Mouse (Mus musculus): Measurements from ENCODE around the gene Tmprss6. TPM values are rescaled to one million over a fixed set of nuclear protein-coding genes. Genes with fewer than 3 reads are reported as not detected.

Tmprss6 gene
- polyA plus RNA-seq, 1 experiment from 2014 or later: 1.8 TPM

- Histone ChIP-seq H3K27me3 (ENCODE audit: control insufficient read depth, insufficient read depth, low read length) (no peaks in the 10 kb centered on the region), H3K4me3 (replicated peaks; ENCODE audit: low read length) (no peak overlapping the region), H3K27ac (ENCODE audit: low read length) (no peak overlapping the region), H3K36me3 (ENCODE audit: control insufficient read depth, insufficient read depth, low read length) (no peaks in the 10 kb centered on the region), H3K4me1 (ENCODE audit: control insufficient read depth, insufficient read depth, low read length) (peaks cover 20% of the 10 kb centered on the region), H3K4me2 (ENCODE audit: low read depth, low read length) (no peak overlapping the region), H3K9me3 (replicated peaks; ENCODE audit: control insufficient read depth, low read length) (no peaks in the 10 kb centered on the region), H3K9ac (ENCODE audit: low read length) (no peak overlapping the region)
- ATAC-seq (ENCODE audit: insufficient read depth, low FRiP score): no peak
- WGBS: 31% methylated on average over 6 of the region's 6 CpGs
Observed at GRCm38 (mm10) chr15:78434896-78435520, 33.4 kb downstream of the Tmprss6 start.

GRCm38 (mm10) chr15:78431541-78432121 lies 36.8 kb downstream of the Tmprss6 start:
- Histone ChIP-seq H3K4me1 (ENCODE audit: control insufficient read depth, insufficient read depth, low read length) (peaks cover 14% of the 10 kb centered on the region), H3K4me3 (replicated peaks; ENCODE audit: low read length) (no peak overlapping the region), H3K27me3 (ENCODE audit: control insufficient read depth, insufficient read depth, low read length) (no peaks in the 10 kb centered on the region), H3K4me2 (ENCODE audit: low read depth, low read length) (no peak overlapping the region), H3K27ac (ENCODE audit: low read length) (no peak overlapping the region), H3K36me3 (ENCODE audit: control insufficient read depth, insufficient read depth, low read length) (no peaks in the 10 kb centered on the region), H3K9ac (ENCODE audit: low read length) (no peak overlapping the region), H3K9me3 (replicated peaks; ENCODE audit: control insufficient read depth, low read length) (no peaks in the 10 kb centered on the region)
- WGBS: 73% methylated on average over 7 of the region's 7 CpGs
- ATAC-seq (ENCODE audit: insufficient read depth, low FRiP score): no peak

- H3K4me1 ChIP-seq (ENCODE audit: control insufficient read depth, insufficient read depth, low read length): peaks cover 9% of the 10 kb centered on the region
- no peaks in the 10 kb centered on the region for H3K36me3 ChIP-seq (ENCODE audit: control insufficient read depth, insufficient read depth, low read length)
- no peaks in the 10 kb centered on the region for H3K9me3 ChIP-seq (replicated peaks; ENCODE audit: control insufficient read depth, low read length)
- no peak overlapping the region for H3K4me2 ChIP-seq (ENCODE audit: low read depth, low read length)
- no peaks in the 10 kb centered on the region for H3K27me3 ChIP-seq (ENCODE audit: control insufficient read depth, insufficient read depth, low read length)
- no peak overlapping the region for H3K4me3 ChIP-seq (replicated peaks; ENCODE audit: low read length)
- no peak overlapping the region for H3K9ac ChIP-seq (ENCODE audit: low read length)
- 78% methylated on average over 10 of the region's 10 CpGs for WGBS
- ATAC-seq (ENCODE audit: insufficient read depth, low FRiP score): no peak
- peak overlapping the region; percentile 35; the same call in 1 of the 2 replicates for H3K27ac ChIP-seq (ENCODE audit: low read length)
Observed at GRCm38 (mm10) chr15:78430874-78431273, 37.6 kb downstream of the Tmprss6 start.

- H3K4me1 ChIP-seq (ENCODE audit: control insufficient read depth, insufficient read depth, low read length): peaks cover 9% of the 10 kb centered on the region
- ATAC-seq (ENCODE audit: insufficient read depth, low FRiP score): no peak
- no peaks in the 10 kb centered on the region for H3K36me3 ChIP-seq (ENCODE audit: control insufficient read depth, insufficient read depth, low read length)
- H3K4me3 ChIP-seq (replicated peaks; ENCODE audit: low read length): peak overlapping the region; percentile 73; the same call in 1 of the 2 replicates
- H3K9ac ChIP-seq (ENCODE audit: low read length): peak overlapping the region; percentile 81; the same call in 1 of the 2 replicates
- peak overlapping the region; percentile 71 for H3K4me2 ChIP-seq (ENCODE audit: low read depth, low read length)
- no peaks in the 10 kb centered on the region for H3K27me3 ChIP-seq (ENCODE audit: control insufficient read depth, insufficient read depth, low read length)
- H3K9me3 ChIP-seq (replicated peaks; ENCODE audit: control insufficient read depth, low read length): no peaks in the 10 kb centered on the region
- WGBS: 76% methylated on average over 13 of the region's 13 CpGs
- H3K27ac ChIP-seq (ENCODE audit: low read length): peak overlapping the region; percentile 84; the same call in 1 of the 2 replicates
Observed at GRCm38 (mm10) chr15:78429871-78430622, 38.4 kb downstream of the Tmprss6 start.

- H3K9ac ChIP-seq (ENCODE audit: low read length): peak overlapping the region; percentile 81
- no peaks in the 10 kb centered on the region for H3K27me3 ChIP-seq (ENCODE audit: control insufficient read depth, insufficient read depth, low read length)
Observed at GRCm38 (mm10) chr15:78429139-78429459, 39.3 kb downstream of the Tmprss6 start.

GRCm38 (mm10) chr15:78428391-78429138 lies 39.9 kb downstream of the Tmprss6 start, which contains the start of gene Kctd17:
Kctd17 (plus strand) TSS chr15:78428564.
- H3K36me3 ChIP-seq (ENCODE audit: control insufficient read depth, insufficient read depth, low read length): no peaks in the 10 kb centered on the region
- WGBS: under 1% methylated on average over 50 of the region's 52 CpGs
- peak within 1 kb of the TSS; percentile 73 for H3K4me3 ChIP-seq (replicated peaks; ENCODE audit: low read length)
- peak within 1 kb of the TSS; percentile 84 for H3K27ac ChIP-seq (ENCODE audit: low read length)
- H3K9ac ChIP-seq (ENCODE audit: low read length): peak within 1 kb of the TSS; percentile 81
- peaks cover 9% of the 10 kb centered on the region for H3K4me1 ChIP-seq (ENCODE audit: control insufficient read depth, insufficient read depth, low read length)
- peak; percentile 82 for ATAC-seq (ENCODE audit: insufficient read depth, low FRiP score)
- H3K27me3 ChIP-seq (ENCODE audit: control insufficient read depth, insufficient read depth, low read length): no peaks in the 10 kb centered on the region
- no peaks in the 10 kb centered on the region for H3K9me3 ChIP-seq (replicated peaks; ENCODE audit: control insufficient read depth, low read length)
- peak within 1 kb of the TSS; percentile 71 for H3K4me2 ChIP-seq (ENCODE audit: low read depth, low read length)

More at GRCm38 (mm10) chr15:78429139-78429459, 39.3 kb downstream of the Tmprss6 start:
- peak overlapping the region; percentile 84 for H3K27ac ChIP-seq (ENCODE audit: low read length)
- peak overlapping the region; percentile 73 for H3K4me3 ChIP-seq (replicated peaks; ENCODE audit: low read length)
- ATAC-seq (ENCODE audit: insufficient read depth, low FRiP score): no peak
- H3K4me1 ChIP-seq (ENCODE audit: control insufficient read depth, insufficient read depth, low read length): peaks cover 9% of the 10 kb centered on the region
- H3K4me2 ChIP-seq (ENCODE audit: low read depth, low read length): peak overlapping the region; percentile 71
- no peaks in the 10 kb centered on the region for H3K36me3 ChIP-seq (ENCODE audit: control insufficient read depth, insufficient read depth, low read length)
- WGBS: 9% methylated on average over 3 of the region's 3 CpGs
- no peaks in the 10 kb centered on the region for H3K9me3 ChIP-seq (replicated peaks; ENCODE audit: control insufficient read depth, low read length)

- WGBS: 64% methylated on average over 4 of the region's 4 CpGs
- H3K9me3 ChIP-seq (replicated peaks; ENCODE audit: control insufficient read depth, low read length): no peaks in the 10 kb centered on the region
Observed at GRCm38 (mm10) chr15:78425230-78425629, 43.2 kb downstream of the Tmprss6 start.

GRCm38 (mm10) chr15:78424507-78424906 lies 43.9 kb downstream of the Tmprss6 start:
- no peaks in the 10 kb centered on the region for H3K9me3 ChIP-seq (replicated peaks; ENCODE audit: control insufficient read depth, low read length)
- ATAC-seq (ENCODE audit: insufficient read depth, low FRiP score): no peak
- no peak overlapping the region for H3K9ac ChIP-seq (ENCODE audit: low read length)
- H3K4me2 ChIP-seq (ENCODE audit: low read depth, low read length): no peak overlapping the region
- no peak overlapping the region for H3K4me3 ChIP-seq (replicated peaks; ENCODE audit: low read length)
- no peaks in the 10 kb centered on the region for H3K27me3 ChIP-seq (ENCODE audit: control insufficient read depth, insufficient read depth, low read length)
- H3K36me3 ChIP-seq (ENCODE audit: control insufficient read depth, insufficient read depth, low read length): no peaks in the 10 kb centered on the region
- H3K4me1 ChIP-seq (ENCODE audit: control insufficient read depth, insufficient read depth, low read length): peaks cover 4% of the 10 kb centered on the region
- WGBS: 15% methylated on average over 11 of the region's 11 CpGs
- H3K27ac ChIP-seq (ENCODE audit: low read length): no peak overlapping the region

More at GRCm38 (mm10) chr15:78425230-78425629, 43.2 kb downstream of the Tmprss6 start:
- H3K27ac ChIP-seq (ENCODE audit: low read length): no peak overlapping the region
- no peak overlapping the region for H3K4me3 ChIP-seq (replicated peaks; ENCODE audit: low read length)
- no peak for ATAC-seq (ENCODE audit: insufficient read depth, low FRiP score)
- H3K36me3 ChIP-seq (ENCODE audit: control insufficient read depth, insufficient read depth, low read length): no peaks in the 10 kb centered on the region
- no peak overlapping the region for H3K9ac ChIP-seq (ENCODE audit: low read length)
- H3K4me1 ChIP-seq (ENCODE audit: control insufficient read depth, insufficient read depth, low read length): peaks cover 9% of the 10 kb centered on the region
- no peaks in the 10 kb centered on the region for H3K27me3 ChIP-seq (ENCODE audit: control insufficient read depth, insufficient read depth, low read length)
- no peak overlapping the region for H3K4me2 ChIP-seq (ENCODE audit: low read depth, low read length)
